Mouse (Mus musculus): ENCODE data around the gene Atxn1.

DNA sequence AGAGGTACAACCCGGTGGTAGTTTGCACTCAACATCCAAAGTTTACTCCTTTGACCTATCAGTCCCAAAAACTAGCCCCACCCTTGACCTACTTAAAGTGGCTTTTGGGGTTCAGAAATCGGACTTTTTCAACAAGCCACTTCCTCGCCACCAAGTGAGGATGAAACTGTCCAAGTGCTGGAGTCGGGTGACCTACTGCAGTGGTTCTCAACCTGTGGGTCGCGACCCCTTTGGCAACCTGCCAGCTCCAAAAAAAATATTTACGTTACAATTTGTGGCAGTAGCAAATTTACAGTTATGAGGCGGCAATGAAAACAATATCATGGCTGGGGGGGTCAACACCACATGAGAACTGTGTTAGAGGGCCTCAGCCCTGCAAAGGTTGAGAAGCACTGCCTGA lies 95.9 kb downstream of the Atxn1 start:
- no peak for TF ChIP-seq POLR2A (IDR thresholded peaks at IDR 0.05; ENCODE audit: insufficient read depth, low read depth, low read length)
- TF ChIP-seq CTCF (IDR thresholded peaks at IDR 0.05; ENCODE audit: insufficient read depth, low read depth, low read length) = no peak

Measured in olfactory bulb, adult 2 months (tissue).